Mouse (Mus musculus) spleen, postnatal 36 days (tissue): Measurements from ENCODE around the gene Phgr1.

Experiments
- DNase-seq, 2 experiments: peaks; one replicate each; pipeline ENCODE4 v3.0.0; 2022; ENCODE audit warnings: low spot score in 2 of 2, mixed read lengths in 1 of 2

The Phgr1 gene

DNA sequence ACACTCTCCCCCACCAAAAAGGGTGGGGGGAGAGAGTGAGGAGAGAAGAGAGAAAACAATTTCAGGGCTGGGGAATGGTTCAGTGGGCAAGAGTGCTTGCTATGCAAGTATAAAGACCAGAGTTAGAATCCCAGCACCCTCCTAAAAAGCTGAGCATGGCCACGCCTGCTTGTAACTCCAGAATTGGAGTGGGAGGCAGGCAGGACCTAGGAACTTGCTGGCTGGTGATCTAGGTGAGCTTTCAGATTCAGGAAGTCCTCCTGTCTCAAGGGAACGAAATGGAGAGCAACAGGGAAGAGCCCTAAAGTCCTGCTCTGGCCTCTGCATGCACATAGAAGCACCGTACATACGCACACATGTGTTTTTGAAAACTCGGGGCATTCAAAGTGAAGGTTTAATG lies 50.2 kb downstream of the Phgr1 start:
- DNase-seq = no peak

DNA sequence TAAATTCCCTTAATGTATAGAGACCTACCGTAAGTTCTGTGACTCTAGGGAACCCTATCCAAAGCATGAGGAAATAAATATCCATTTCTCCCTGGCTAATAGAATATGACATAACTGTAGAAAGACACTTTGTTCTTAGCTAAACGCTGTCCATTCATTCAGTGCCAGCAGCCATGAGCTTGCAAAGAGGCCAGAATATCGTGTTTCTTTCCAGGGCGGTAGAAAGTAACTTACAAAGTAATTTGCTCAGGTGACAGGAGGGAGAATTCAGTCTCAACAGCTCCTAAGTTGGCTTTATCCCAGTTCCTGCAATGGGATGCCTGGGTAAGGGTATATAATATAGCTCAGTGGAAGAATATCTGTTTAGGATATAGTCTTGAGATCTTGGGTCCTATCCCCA lies 51.8 kb downstream of the Phgr1 start:
- DNase-seq = no peak
